Mouse (Mus musculus): ENCODE measurements at regions not wholly inside any gene's neighbourhood (a gene's known extent, or its start where the extent isn't known, plus 50 kb on each side); places are given as distances from the start of the nearest gene placed in this dataset.

DNA sequence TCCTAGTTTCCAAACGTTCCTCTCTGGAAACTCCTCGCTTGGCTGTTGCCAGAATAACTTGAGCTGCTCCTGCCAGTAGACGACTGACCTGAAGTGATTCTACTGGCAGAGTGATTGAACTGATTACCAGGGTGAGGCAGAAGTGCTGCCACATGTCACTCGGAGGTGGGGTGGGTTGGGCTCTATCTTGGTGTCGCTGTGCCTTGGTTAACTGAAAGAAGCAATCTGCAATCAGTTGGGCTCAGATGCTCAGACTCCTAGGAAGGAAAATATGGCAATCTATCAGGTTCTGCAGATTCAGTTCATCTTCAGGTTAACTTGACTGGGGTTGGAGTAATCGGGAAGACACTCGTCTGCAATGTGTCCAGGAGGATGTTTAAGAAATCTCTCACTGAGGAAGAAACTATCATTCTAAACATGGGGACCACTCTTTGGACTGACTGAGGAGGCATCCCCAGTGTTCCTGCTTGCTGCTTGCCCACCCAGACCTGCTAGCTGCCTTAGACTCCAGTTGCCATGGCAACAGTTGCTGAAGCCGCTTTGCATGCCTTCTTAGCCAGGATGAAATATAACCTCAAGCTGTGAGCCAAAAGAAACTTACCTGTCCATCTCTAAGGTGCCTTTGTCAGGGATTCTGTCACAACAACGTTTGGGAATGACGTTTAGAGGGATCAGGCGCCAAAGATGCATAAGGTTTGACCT, 184.5 kb upstream of the Adgrl2 start:
- no peak for DNase-seq (ENCODE audit: low spot score in 2 of 2)

DNA sequence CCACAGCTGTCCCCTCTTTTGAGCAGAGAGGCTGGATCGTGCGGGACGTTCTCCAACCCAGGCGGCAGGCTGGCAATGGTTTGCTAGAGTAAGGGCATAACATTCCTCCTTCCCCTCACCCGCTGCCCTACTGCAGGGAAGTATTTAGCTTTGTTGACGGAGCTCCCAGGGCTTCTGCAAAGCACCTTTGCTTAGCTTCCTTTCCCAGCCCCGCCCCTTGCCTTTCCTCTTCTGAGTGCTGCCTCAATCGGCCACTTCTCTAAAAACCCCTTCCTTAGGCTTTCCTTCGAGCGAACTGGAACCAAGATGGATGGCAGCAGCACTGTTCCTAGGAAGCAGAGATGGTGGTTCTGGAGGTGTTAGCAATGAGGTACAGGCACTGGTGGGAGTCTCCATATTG, 183.2 kb upstream of the Adgrl2 start:
- DNase-seq (ENCODE audit: low spot score in 2 of 2) = no peak

GRCm38 (mm10) chr3:149171766-149172165, 181.4 kb upstream of the Adgrl2 start:
- DNase-seq (ENCODE audit: low spot score in 2 of 2) = no peak

GRCm38 (mm10) chr3:149170191-149170590, 179.8 kb upstream of the Adgrl2 start:
- peak in 1 of 2 experiments; percentile 47 for DNase-seq (ENCODE audit: low spot score in 2 of 2)

DNA sequence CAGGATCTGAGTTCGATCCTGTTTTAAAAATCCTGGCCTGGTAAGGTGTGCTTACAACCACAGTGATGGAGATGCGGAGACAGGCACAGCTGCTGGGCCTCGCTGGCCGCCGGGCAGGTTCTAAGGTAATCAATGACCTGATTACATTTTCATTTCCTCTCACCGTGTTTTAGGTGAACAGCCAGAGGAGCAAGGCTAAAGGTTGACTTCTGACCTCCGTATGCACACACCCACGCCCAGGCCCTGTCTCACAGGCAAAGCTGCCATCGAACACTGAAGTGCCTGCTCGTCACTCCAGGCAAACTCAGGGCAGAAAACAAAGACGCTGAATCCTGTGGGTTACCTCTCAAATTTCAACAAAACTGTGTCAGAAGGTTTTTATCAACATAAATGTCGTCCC, 179.1 kb upstream of the Adgrl2 start:
- DNase-seq (ENCODE audit: low spot score in 2 of 2) = no peak

GRCm38 (mm10) chr3:149167997-149168396, 177.6 kb upstream of the Adgrl2 start:
- no peak for DNase-seq (ENCODE audit: low spot score in 2 of 2)

GRCm38 (mm10) chr3:149164804-149165203, 174.4 kb upstream of the Adgrl2 start:
- no peak for DNase-seq (ENCODE audit: low spot score in 2 of 2)

GRCm38 (mm10) chr3:149163591-149163990, 173.2 kb upstream of the Adgrl2 start:
- DNase-seq (ENCODE audit: low spot score in 2 of 2) = no peak

- DNase-seq (ENCODE audit: low spot score in 2 of 2) = no peak
Observed at GRCm38 (mm10) chr3:149160833-149161232, 170.5 kb upstream of the Adgrl2 start.

DNA sequence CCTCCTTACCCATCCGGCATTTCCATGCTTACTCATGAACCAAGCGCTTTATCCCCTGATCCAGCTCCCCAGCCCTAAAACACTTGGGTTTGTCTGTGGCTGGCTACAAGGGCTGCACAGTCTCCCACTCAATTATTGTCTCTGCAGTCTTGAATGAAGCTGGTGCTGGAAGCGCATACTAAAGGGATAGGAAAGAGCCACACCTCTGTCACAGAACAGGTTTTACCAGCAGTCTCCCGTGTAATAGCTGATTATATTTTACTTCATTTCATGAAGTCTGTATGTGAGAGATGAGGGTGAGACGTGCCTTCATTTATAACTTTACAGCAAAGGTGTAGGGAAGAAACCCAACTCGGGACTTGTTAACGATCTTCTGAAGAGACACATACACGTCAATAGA, 167.0 kb upstream of the Adgrl2 start:
- DNase-seq (ENCODE audit: low spot score in 2 of 2) = no peak

GRCm38 (mm10) chr3:149152312-149152711, 162.0 kb upstream of the Adgrl2 start:
- DNase-seq (ENCODE audit: low spot score in 2 of 2) = no peak

DNA sequence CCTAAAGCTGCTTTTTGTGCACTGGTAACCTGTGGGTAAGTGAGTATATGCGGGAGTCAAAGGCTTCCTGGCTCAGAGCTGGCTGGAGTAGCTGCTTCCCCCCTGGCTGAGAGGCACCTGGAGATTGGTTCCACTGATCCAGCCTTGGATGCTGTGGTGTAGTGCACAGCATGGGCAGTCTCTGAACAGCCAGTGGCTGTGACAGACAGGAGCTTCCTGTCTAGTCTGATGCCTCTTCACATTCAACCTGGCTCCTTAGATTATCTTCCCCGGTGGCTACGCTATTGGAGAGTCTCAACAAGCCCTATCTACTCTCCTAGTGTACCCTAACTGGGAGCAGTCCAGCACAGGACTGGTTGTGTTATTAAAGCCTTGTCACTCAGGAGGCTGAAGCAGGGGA, 160.4 kb upstream of the Adgrl2 start:
- DNase-seq (ENCODE audit: low spot score in 2 of 2) = no peak

GRCm38 (mm10) chr3:149148608-149149007, 158.3 kb upstream of the Adgrl2 start:
- no peak for DNase-seq (ENCODE audit: low spot score in 2 of 2)

GRCm38 (mm10) chr3:149147916-149148315, 157.6 kb upstream of the Adgrl2 start:
- no peak for DNase-seq (ENCODE audit: low spot score in 2 of 2)

- no peak for DNase-seq (ENCODE audit: low spot score in 2 of 2)
Observed at GRCm38 (mm10) chr3:149146673-149147072, 156.3 kb upstream of the Adgrl2 start.

GRCm38 (mm10) chr3:149140461-149140860, 150.1 kb upstream of the Adgrl2 start:
- no peak for DNase-seq (ENCODE audit: low spot score in 2 of 2)

DNA sequence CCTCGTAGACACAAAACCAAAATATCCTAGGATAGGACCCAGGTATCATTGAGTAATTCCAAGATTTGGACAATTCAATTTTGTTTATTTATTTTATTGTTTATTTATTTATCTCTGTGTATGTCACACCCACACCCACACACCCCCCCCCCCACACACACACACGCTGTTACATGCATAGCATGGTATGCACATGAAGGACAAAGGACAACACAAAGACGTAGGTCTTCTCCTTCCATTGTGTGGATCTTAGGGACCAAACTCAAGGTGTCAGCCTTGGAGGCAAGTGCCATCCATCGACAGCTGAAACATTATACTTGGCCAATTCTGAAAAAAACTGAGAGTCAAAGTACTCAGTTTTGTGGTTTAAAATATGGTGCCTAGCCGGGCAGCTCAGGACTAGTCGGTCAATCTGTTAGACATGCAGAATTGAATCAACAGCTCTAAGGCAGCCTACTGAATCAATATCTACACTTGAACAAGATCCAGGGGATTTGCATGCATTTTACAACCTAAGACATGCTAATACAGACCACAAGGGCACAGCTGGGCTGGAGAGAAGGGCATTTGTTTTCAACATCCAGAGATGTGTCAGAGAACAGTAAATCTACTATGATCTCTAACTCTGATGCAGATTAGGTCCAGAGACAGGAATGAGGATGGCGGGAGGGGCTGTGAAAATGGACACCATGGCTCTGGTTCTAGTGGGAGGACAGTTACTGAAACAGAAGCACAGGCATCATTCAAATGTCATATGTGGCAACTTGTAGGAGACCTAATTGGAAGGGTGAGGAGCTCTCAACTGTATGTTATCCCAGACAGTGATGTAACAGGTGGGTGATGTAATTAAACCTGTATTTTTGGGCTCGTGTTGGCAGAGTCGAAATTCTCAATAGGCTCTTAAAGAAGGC, 143.9 kb upstream of the Adgrl2 start:
- no peak for DNase-seq (ENCODE audit: low spot score in 2 of 2)

GRCm38 (mm10) chr3:149118806-149119205, 128.5 kb upstream of the Adgrl2 start:
- no peak for DNase-seq (ENCODE audit: low spot score in 2 of 2)

DNA sequence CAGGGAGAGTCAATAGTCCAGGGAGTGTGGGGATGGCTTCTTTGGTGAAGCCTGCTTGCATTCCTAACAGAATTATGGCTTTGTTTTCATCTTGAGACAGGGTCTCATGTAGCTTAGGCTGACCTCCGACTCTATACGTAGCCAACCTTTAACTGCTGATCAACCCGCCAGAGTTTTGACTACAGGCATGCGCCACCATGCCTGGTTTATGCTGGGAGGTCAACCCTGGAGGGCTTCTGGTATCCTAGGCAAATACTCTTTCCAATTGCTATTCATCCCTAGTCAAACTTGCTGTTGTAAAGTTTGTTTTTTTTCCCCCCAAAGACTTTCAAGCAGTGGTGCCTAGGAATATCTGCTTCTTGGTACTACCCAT, 127.3 kb upstream of the Adgrl2 start:
- DNase-seq (ENCODE audit: low spot score in 2 of 2) = no peak

DNA sequence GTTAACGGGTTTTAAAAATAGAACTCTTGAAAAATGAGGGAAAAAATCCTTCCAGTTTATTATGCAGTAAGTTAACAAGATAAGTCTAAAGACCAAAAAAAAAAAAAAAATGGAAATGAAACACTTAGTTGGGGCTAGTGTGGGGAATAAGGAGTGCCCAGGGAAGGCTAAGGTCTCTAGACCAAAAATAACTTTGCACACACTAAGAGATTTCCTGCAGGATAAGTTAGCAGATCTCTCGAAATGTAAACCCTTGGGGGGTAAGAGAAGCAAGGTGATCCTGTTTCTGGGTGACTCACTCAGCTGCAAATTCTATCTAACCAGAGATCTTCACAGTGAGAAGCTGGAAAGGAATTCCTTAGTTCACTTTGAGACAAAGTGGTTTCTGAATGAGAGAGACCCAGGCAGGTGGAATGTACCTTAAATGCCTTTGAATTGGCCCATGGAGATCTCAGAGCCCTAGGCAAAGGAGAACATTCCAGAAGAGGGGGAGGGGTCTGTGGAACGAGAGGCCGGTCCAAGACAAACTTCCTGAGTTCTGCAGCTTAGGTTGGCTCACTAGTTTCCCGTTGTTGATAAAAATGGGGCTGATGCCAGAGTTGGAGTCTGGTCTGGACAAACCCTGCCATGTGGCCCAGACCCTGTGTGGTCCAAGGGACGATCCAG, 126.8 kb upstream of the Adgrl2 start:
- DNase-seq (ENCODE audit: low spot score in 2 of 2) = peak; percentile 16 to 22

DNA sequence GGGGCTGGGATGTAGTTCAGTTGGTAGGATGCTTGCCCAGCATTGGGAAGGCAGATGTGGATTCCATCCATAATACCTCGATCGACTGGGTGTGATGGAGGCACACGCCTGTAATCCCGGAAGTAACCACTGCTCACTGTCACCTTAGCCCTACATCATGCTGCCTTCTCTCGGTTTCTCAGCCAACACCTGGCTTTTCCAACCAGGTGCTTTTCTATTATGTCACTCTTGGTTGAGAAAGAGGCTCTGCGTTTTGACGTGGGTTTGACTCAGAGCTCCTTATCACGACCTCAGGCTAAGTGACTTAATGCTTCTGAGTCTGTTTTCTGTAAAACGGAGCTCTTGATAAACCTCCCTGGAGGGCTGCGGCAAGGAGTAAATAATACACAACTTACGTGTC, 126.2 kb upstream of the Adgrl2 start:
- DNase-seq (ENCODE audit: low spot score in 2 of 2) = no peak

DNA sequence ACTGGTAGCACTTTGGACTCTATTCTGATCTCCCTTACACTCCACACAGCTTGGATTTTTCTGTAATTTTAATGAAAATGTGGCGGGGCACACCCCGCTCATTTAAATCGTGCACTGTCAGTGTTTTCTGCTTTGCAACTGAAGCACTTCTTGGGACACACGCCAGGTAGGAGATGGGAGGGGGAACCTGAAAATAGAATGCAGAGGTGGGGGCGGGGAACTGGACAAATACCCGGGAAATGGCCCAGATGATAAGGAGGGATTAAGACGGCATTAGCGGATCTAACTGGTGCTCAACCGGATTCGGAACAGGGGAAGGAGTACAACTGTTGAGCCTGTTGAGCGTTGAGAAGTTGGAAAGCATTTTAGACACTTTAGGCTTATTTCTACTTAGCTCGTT, 125.5 kb upstream of the Adgrl2 start:
- no peak for DNase-seq (ENCODE audit: low spot score in 2 of 2)

DNA sequence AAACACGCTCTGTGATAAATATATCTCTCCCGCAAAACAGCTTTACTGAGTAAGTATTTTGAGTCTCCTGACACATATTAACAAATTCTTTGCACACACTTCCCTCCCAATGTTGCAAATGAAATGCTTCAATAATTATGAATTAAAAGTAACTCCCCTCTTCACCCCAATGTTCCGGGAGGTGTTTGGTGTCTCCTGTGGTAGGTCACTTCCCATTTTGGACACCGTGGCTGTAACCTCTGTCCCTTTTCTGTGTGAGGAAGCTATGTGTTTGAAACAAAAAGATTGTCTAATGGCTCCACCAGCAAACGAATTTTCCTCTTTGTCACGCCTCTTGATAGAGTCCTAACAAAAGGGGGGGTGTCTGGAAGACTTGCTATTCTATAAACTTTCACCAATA, 122.5 kb upstream of the Adgrl2 start:
- no peak for DNase-seq (ENCODE audit: low spot score in 2 of 2)
